Mouse (Mus musculus) liver, adult 2 months (tissue): ENCODE results near the gene Pola2.

Source experiments
- CTCF ChIP-seq: fragments of 200-500 bp; IDR thresholded peaks from 2 replicates; pipeline ENCODE4 v1.5.1; 2011; ENCODE audit warnings: low read depth, low read length, control low read depth
- POLR2A ChIP-seq: fragments of 200-500 bp; IDR thresholded peaks from 2 replicates; pipeline ENCODE4 v1.6.1; 2011; ENCODE audit warnings: low read length, control low read depth; ENCODE audit not compliant: insufficient read depth; ENCODE audit errors: extremely low read depth

GRCm38 (mm10) chr19:5992012-5992411, 28.0 kb upstream of the Pola2 start:
- no peak for TF ChIP-seq CTCF
- TF ChIP-seq POLR2A, result no peak
